Mouse (Mus musculus) erythroblast, embryonic 14.5 days (primary cell): ENCODE measurements around the gene Cadm4.

Experiments used
- GATA1 ChIP-seq: IDR thresholded peaks from 2 replicates; pipeline ENCODE4 v1.6.1; 2012; ENCODE audit warnings: low read length, inconsistent platforms, mixed read lengths
- TAL1 ChIP-seq: IDR thresholded peaks from 3 replicates; pipeline ENCODE4 v1.6.1; 2012; ENCODE audit warnings: low read length, inconsistent platforms, mixed read lengths

- TF ChIP-seq GATA1: no peak
- no peak for TF ChIP-seq TAL1
These were observed 31.2 kb upstream of the Cadm4 start for GRCm38 (mm10) chr7:24450585-24451017.
